Mouse (Mus musculus) embryo, embryonic 10 days (tissue): Measurements from ENCODE around the gene Krt24.
A peak's percentile ranks its signal among the peaks of the same experiment; 100 is the strongest.

ENCODE experiments used
- DNase-seq: peaks from one replicate; pipeline ENCODE4 v3.0.0-alpha.2; 2015; ENCODE audit warnings: low spot score

Krt24 gene

GRCm38 (mm10) chr11:99284833-99285312, at the start of gene Krt24:
TSS of gene Krt24 (minus strand) at chr11:99285262.
- DNase-seq: no peak

- no peak for DNase-seq
Measured at GRCm38 (mm10) chr11:99333426-99333825, 48.4 kb upstream of the Krt24 start.

- DNase-seq: no peak
Measured at GRCm38 (mm10) chr11:99329655-99330054, 44.6 kb upstream of the Krt24 start.

- DNase-seq: no peak
Measured at GRCm38 (mm10) chr11:99322851-99323250, 37.8 kb upstream of the Krt24 start, which contains the start of gene Krt25. TSS of gene Krt25 (minus strand) at chr11:99322951.

DNA sequence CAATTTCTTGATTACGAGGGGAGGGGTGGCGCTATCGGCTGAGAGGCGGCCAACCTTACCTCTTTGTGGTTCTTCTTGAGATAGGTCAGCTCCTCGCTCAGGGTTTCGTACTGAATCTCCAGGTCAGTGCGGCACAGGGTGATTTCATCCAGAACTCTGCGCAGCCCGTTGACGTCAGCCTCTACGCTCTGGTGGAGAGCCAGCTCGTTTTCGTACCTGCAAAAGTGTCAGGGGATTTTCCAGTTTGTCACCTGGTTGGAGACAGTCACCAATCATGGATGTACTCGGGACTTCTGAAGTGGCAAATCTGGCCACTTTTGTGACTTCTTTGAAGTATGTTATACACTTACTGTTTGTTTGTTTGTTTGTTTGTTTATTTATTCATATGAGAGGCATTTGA, 36.0 kb upstream of the Krt24 start:
- no peak for DNase-seq

DNA sequence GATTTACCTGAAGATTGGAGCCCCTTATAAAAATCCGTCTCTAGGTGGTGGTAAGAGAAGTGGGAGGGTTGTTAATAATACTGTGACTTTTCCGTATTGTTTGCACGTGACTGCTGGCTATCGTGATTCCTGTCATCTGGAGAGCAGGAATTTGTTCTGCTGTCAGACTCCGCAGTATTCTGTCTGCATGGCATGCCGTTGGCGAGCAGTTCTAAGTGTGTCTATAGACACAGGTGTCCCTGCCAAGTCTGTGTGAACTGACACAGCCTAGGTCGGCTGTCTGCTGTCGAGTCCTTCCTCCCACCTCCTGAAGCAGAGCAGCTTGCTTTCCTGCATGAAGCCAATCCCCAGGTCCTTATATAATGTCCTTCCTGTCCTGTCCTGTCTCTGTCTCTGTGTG, 34.1 kb upstream of the Krt24 start:
- DNase-seq: no peak

GRCm38 (mm10) chr11:99316543-99316942, 31.5 kb upstream of the Krt24 start:
- peak; percentile 9 for DNase-seq

- no peak for DNase-seq
Measured at GRCm38 (mm10) chr11:99314594-99314993, 29.5 kb upstream of the Krt24 start.

- peak; percentile 59 for DNase-seq
Measured at GRCm38 (mm10) chr11:99310882-99311281, 25.8 kb upstream of the Krt24 start.

GRCm38 (mm10) chr11:99307579-99307978, 22.5 kb upstream of the Krt24 start:
- peak; percentile 79 for DNase-seq

DNA sequence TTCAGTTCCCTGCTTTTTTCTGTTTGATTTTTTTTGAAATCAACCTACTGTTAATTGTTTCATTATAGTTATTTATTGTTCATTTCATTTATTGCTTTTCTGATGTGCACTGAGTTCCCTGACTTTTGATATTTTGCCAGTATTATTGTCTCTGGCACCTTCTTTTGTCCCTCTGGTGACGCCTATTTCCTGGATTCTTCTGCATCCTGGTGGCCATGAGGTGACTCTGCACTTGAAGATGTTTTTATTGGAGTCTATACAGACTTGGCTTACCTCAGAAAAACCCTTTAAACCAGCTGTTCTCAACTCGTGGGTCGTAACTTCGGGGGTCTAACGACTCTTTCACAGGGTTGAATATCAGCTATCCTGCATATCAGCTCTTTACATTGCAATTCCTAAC, 10.0 kb upstream of the Krt24 start:
- DNase-seq: no peak

- DNase-seq: peak; percentile 68
Measured at GRCm38 (mm10) chr11:99292846-99293245, 7.8 kb upstream of the Krt24 start.

- no peak for DNase-seq
Measured at GRCm38 (mm10) chr11:99284011-99284410, 1.1 kb downstream of the Krt24 start.

- DNase-seq: no peak
Measured at GRCm38 (mm10) chr11:99283334-99283733, 1.7 kb downstream of the Krt24 start.

DNA sequence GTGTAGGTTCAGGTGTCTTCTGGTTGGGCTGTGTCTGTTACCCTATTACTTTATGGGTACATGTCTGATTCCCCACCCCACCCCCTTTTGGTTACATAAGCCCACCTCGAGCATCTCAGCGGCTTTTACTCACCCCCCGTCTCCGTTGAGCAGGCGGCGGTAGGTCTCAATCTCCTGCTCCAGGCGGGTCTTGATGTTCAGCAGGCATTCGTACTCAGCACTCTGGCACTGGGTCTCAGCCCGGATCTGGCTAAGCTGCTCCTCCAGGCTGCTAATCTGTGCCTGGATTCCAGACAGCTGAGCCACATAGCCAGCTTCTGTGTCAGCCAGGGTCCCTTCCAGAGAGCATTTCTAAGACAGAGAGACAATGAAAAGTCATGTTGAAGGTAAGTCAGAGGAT, 3.9 kb downstream of the Krt24 start:
- DNase-seq: no peak

GRCm38 (mm10) chr11:99279986-99280385, 5.1 kb downstream of the Krt24 start:
- DNase-seq: no peak

DNA sequence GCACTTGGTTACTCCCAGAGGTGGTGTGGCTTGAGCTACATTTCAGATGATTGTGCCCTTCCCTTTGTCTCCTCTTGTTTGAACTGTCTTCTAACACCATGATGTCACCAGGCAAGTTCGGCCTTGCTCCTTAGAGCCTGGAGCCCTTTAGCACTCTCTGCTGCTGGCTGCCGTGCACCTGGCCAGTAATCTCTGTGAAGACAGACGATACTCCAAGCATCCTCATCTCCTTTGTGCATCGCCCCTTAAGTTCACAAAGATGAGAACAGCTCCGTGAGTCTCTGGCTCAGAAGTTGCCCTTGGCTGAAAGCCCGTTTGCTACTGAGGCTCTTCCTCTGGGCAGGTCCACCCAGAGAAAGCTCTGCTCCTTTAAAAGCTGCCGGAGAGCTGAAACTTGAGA, 8.3 kb downstream of the Krt24 start:
- no peak for DNase-seq

- no peak for DNase-seq
Measured at GRCm38 (mm10) chr11:99275624-99276023, 9.4 kb downstream of the Krt24 start.

DNA sequence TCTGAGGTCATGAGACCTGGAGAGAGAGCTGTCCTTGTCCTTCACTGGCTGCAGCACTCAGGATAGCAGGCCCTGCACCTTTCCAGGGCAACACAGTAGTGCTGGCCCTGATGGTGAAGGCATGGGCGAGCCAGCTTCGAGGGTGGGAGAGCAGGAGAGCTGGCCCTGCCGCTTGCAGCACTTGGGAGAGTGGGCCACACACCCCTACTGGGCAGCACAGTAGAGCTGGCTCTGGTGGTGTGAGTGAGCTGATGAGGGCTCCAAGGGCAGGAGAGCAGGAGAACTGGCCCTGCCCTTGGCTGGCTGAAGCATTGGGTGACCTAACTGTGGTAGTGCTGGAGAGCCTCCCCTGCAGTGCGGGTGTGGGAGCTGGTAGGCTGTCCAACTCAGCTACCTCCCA, 12.3 kb downstream of the Krt24 start:
- DNase-seq: no peak

- DNase-seq: no peak
Measured at GRCm38 (mm10) chr11:99269192-99269591, 15.9 kb downstream of the Krt24 start.

DNA sequence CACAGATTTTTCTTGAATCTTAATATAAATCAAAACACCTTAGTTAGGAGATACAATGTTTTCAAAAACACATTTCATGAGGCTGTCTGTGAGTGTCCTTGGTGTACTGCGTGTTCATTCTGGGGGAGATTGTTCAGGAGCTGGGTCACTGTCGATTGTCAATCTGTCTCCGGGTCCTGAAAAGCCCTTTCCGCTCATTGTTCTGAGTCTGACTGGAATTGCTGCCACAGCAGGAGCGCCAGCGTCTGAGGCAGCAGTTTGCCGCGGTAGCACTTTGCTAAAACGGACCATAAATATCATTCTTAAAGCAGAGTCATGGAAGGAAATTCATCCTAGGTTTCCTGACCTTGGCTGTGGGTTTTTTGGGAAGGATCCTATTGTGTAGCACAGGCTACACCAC, 19.3 kb downstream of the Krt24 start:
- DNase-seq: peak; percentile 23

- no peak for DNase-seq
Measured at GRCm38 (mm10) chr11:99265220-99265619, 19.8 kb downstream of the Krt24 start.

DNA sequence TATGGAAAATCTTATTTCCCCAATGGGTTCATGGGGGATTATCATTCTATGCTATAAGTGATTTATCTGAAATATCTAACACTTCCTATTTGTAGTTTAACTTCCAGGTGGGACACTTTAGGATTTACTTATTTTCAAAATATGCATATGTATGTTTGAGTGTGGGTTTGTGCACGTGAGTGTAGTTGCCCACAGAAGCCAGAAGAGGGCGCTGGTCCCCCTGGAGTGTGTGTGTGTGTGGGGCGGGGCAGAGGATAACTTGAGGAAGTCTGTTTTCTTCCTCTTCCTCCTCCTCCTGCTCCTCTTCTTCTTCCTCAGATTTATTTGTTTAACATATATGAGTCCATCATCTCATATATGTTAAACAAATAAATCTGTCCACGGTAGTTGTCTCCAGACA, 28.8 kb downstream of the Krt24 start:
- no peak for DNase-seq

DNA sequence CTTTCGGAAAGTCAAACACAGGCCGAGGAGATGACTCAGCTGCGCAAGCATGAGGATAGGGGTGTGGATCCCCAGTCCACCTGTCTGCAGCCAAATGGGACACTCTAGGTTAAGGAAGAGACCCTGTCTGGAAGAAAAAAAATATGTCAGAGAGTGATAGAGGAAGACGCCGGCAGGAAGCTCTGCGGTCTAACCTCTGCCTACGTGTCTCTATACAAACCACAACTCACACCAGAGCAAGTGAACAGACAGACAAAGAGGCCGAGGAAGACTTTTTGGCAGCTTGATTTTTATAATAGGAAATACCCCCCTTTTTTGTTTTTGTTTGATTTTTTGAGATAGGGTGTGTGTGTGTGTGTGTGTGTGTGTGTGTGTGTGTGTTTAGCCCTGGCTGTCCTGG, 29.7 kb downstream of the Krt24 start:
- no peak for DNase-seq

GRCm38 (mm10) chr11:99253893-99254292, 31.2 kb downstream of the Krt24 start:
- DNase-seq: no peak
